Mouse (Mus musculus) heart, embryonic 10.5 days (tissue): Measurements from ENCODE around the gene Tnc. TPM values are rescaled to one million over a fixed set of nuclear protein-coding genes. Genes with fewer than 3 reads are reported as not detected.

ENCODE experiments used
- DNase-seq: peaks from one replicate; pipeline ENCODE4 v3.0.0-alpha.2; 2017; ENCODE audit warnings: low spot score
- H3K27ac ChIP-seq: fragments of 300-500 bp; sonication (generic); 2 replicates; pipeline ENCODE4 v1.5.1; 2016; ENCODE audit warnings: mild to moderate bottlenecking
- H3K27me3 ChIP-seq: fragments of 300-500 bp; sonication (generic); 2 replicates; pipeline ENCODE4 v1.6.1; 2016; ENCODE audit warnings: mild to moderate bottlenecking; ENCODE audit not compliant: poor library complexity, insufficient read depth, severe bottlenecking
- H3K36me3 ChIP-seq: fragments of 300-500 bp; sonication (generic); 2 replicates; pipeline ENCODE4 v1.6.1; 2016; ENCODE audit warnings: mild to moderate bottlenecking, moderate library complexity
- H3K4me1 ChIP-seq: fragments of 300-500 bp; sonication (generic); 2 replicates; pipeline ENCODE4 v1.6.1; 2016; ENCODE audit warnings: mild to moderate bottlenecking
- H3K4me3 ChIP-seq: fragments of 300-500 bp; sonication (generic); 2 replicates; pipeline ENCODE4 v1.5.1; 2016; ENCODE audit warnings: mild to moderate bottlenecking, moderate library complexity
- H3K9me3 ChIP-seq: fragments of 300-500 bp; sonication (generic); 2 replicates; pipeline ENCODE4 v1.6.1; 2016; ENCODE audit warnings: mild to moderate bottlenecking, moderate library complexity
- WGBS: fragments of 180-500 bp; shearing (Covaris S2); methylation state at CpG from one replicate; pipeline ENCODE4 v1.1.7; 2016; 5-methylcytosine and 5-hydroxymethylcytosine counted together
- polyA plus RNA-seq: library from polyadenylated mRNA; unstranded; fragments of >200 nt; fragmentation: Nextera tagmentation; extraction: Ambion mirVana; gene quantifications from 2 replicates; pipeline ENCODE4 v1.2.1, GENCODE M21; 2016

Tnc gene
- polyA plus RNA-seq, 1 experiment from 2014 or later, result 60.9 TPM

DNA sequence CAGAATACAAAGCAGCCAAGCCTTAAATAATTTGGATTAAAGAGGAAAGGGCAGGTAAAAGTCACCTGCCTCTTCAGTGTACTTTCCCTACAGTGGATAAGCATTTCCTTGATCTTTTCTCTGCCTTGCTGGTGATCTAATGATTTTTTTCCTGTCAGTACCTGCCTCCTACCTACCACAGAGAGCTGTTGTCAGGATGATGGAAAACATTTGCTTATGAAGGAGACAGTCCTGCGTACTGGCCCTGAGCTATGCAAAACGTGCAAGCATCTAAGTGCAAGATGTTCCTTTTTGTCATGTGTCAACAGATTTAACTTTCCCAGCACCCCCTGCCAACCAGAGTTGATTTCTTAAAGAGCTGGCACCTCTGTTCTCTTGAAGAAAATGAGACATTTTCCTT lies 35.5 kb downstream of the Tnc start:
- H3K27ac ChIP-seq, result no peak overlapping the region
- no peaks in the 10 kb centered on the region for H3K4me1 ChIP-seq
- DNase-seq, result no peak
- no peaks in the 10 kb centered on the region for H3K9me3 ChIP-seq
- no peaks in the 10 kb centered on the region for H3K27me3 ChIP-seq
- no peak overlapping the region for H3K4me3 ChIP-seq
- H3K36me3 ChIP-seq, result no peaks in the 10 kb centered on the region
- WGBS, result 18% methylated on average over 2 of the region's 2 CpGs

GRCm38 (mm10) chr4:64009936-64010335 lies 36.9 kb downstream of the Tnc start:
- no peaks in the 10 kb centered on the region for H3K9me3 ChIP-seq
- H3K4me1 ChIP-seq, result no peaks in the 10 kb centered on the region
- no peaks in the 10 kb centered on the region for H3K36me3 ChIP-seq
- DNase-seq, result no peak
- H3K27me3 ChIP-seq, result no peaks in the 10 kb centered on the region
- no peak overlapping the region for H3K4me3 ChIP-seq
- WGBS, result 74% methylated on average over 1 of the region's 1 CpGs
- no peak overlapping the region for H3K27ac ChIP-seq

DNA sequence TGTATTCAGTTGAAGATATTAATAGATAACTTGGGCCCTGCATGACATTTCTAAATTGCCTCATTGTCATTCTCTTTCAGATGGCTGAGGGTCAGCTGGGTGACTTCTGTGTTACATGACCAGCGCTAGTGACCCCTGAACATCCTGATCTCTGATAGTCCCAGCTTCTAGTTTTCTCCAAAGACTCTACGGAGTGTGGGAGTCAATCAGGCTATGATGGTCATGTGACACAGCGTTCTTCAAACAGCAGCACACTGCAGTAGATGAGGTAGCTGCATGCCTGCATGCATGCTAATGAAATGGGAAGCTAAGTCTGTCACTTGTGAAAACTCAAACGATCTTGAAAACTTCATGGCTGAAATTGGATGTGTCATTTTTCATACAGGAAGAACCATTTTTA lies 41.6 kb downstream of the Tnc start:
- Histone ChIP-seq H3K27me3 (peaks cover 4% of the 10 kb centered on the region; the same call in 1 of the 2 replicates), H3K27ac (no peak overlapping the region), H3K4me3 (no peak overlapping the region), H3K4me1 (no peaks in the 10 kb centered on the region), H3K36me3 (no peaks in the 10 kb centered on the region), H3K9me3 (no peaks in the 10 kb centered on the region)
- WGBS, result 87% methylated on average over 4 of the region's 4 CpGs
- DNase-seq, result no peak

- Histone ChIP-seq H3K4me3 (no peak overlapping the region), H3K27me3 (peaks cover 4% of the 10 kb centered on the region; the same call in 1 of the 2 replicates), H3K36me3 (no peaks in the 10 kb centered on the region), H3K4me1 (0 out of 2 replicates have a peak, but pooled peaks cover 3% of the 10 kb centered on the region), H3K27ac (no peak overlapping the region), H3K9me3 (no peaks in the 10 kb centered on the region)
- WGBS, result 51% methylated on average over 3 of the region's 3 CpGs
- no peak for DNase-seq
Measured at GRCm38 (mm10) chr4:64003677-64004076, 43.1 kb downstream of the Tnc start.

DNA sequence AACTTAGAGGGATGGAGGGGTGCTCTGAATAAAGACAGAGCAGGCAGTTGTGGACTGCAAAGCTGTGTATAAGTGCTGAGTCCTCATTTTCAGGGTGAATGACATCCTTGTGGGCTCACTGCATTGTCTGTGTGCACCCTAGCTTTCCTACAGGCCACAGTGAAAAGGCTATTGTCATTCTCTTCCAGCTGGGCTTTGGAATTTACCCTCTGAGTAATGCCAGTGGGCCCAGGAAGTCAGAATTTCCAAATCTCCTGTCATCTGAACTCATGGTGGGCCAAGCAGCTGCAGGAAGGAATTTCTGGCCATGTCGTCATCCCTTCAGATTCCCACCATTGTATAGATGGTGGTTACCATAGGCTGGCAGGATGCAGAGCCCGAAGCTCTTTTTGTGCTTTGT lies 44.6 kb downstream of the Tnc start:
- no peaks in the 10 kb centered on the region for H3K36me3 ChIP-seq
- no peak overlapping the region for H3K4me3 ChIP-seq
- no peak overlapping the region for H3K27ac ChIP-seq
- 0 out of 2 replicates have a peak, but pooled peaks cover 3% of the 10 kb centered on the region for H3K4me1 ChIP-seq
- DNase-seq, result no peak
- H3K27me3 ChIP-seq, result peaks cover 4% of the 10 kb centered on the region; the same call in 1 of the 2 replicates
- no peaks in the 10 kb centered on the region for H3K9me3 ChIP-seq
- 56% methylated on average over 2 of the region's 2 CpGs for WGBS

DNA sequence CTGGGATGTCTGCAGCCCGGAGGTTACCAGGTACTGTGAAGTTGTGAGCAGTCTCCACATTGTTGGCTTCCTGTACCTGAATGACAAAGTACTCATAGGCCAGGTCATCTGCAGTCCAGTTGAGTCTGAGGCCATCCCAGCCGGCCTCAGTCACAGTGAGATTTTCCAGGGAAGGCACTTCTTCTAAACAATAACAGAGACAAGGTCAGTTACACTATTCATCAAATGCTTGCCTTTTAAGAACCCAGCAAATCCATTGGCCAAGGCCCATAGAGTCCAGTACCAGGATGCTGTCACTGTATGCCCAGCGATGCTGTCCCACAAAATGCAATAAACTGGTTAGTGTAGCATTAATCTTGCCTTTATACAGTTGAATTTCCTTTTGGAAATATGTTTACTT lies 46.0 kb downstream of the Tnc start:
- no peak overlapping the region for H3K27ac ChIP-seq
- H3K4me1 ChIP-seq, result 0 out of 2 replicates have a peak, but pooled peaks cover 3% of the 10 kb centered on the region
- H3K27me3 ChIP-seq, result peaks cover 5% of the 10 kb centered on the region; the same call in 1 of the 2 replicates
- H3K9me3 ChIP-seq, result no peaks in the 10 kb centered on the region
- H3K36me3 ChIP-seq, result no peaks in the 10 kb centered on the region
- WGBS, result 70% methylated on average over 3 of the region's 3 CpGs
- no peak overlapping the region for H3K4me3 ChIP-seq
- DNase-seq, result no peak

DNA sequence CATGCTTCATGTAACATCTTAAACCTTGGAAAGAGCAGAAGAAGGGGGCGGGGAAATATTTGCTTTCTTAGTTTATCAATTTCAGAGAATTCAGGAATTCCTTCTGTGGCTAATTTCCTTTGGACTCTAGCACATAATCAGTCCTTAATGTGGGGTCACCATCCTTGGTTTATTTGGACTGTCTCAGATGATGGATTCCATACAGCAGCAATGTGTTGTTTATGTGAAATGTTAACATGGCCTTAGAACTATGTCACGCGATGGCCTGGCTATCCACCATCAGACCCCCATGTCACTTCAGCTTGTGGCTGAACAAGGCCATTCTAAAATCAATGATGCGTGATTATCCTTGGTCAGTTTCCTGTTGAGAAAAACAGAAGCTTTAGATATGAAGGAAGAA lies 46.5 kb downstream of the Tnc start:
- no peak overlapping the region for H3K4me3 ChIP-seq
- H3K9me3 ChIP-seq, result no peaks in the 10 kb centered on the region
- peaks cover 10% of the 10 kb centered on the region; the same call in 1 of the 2 replicates for H3K27me3 ChIP-seq
- H3K4me1 ChIP-seq, result 0 out of 2 replicates have a peak, but pooled peaks cover 5% of the 10 kb centered on the region
- DNase-seq, result no peak
- 85% methylated on average over 4 of the region's 4 CpGs for WGBS
- no peak overlapping the region for H3K27ac ChIP-seq
- H3K36me3 ChIP-seq, result no peaks in the 10 kb centered on the region

- Histone ChIP-seq H3K4me1 (peaks cover 14% of the 10 kb centered on the region), H3K27me3 (0 out of 2 replicates have a peak, but pooled peaks cover 8% of the 10 kb centered on the region), H3K9me3 (no peaks in the 10 kb centered on the region), H3K36me3 (no peaks in the 10 kb centered on the region), H3K4me3 (no peak overlapping the region), H3K27ac (no peak overlapping the region)
- 23% methylated on average over 2 of the region's 2 CpGs for WGBS
- DNase-seq, result no peak
Measured at GRCm38 (mm10) chr4:63993462-63994113, 53.2 kb downstream of the Tnc start.

DNA sequence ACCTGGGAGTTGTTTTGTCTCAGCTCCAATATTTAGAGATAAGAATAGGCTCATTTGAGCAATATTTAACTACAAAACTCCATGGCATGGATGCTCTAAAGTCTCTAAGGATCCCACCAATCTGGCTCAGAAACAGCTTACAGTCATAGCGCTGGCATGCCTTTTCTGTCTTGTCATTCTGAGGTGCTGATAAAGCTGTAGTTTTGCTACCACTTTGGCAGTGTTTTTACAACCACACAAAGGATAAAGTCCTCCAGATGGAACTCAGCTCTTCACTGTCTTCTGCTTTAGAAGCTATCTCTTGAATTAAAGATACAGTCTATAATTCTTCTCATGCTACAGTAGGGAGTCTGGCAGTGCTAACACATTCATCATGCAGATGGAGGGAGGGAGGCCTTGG lies 56.6 kb downstream of the Tnc start:
- no peak for DNase-seq
- H3K27ac ChIP-seq, result no peak overlapping the region
- 0 out of 2 replicates have a peak, but pooled peaks cover under 1% of the 10 kb centered on the region for H3K27me3 ChIP-seq
- WGBS, result 73% methylated on average over 1 of the region's 1 CpGs
- H3K4me1 ChIP-seq, result peaks cover 12% of the 10 kb centered on the region
- H3K9me3 ChIP-seq, result no peaks in the 10 kb centered on the region
- H3K36me3 ChIP-seq, result no peaks in the 10 kb centered on the region
- H3K4me3 ChIP-seq, result no peak overlapping the region

DNA sequence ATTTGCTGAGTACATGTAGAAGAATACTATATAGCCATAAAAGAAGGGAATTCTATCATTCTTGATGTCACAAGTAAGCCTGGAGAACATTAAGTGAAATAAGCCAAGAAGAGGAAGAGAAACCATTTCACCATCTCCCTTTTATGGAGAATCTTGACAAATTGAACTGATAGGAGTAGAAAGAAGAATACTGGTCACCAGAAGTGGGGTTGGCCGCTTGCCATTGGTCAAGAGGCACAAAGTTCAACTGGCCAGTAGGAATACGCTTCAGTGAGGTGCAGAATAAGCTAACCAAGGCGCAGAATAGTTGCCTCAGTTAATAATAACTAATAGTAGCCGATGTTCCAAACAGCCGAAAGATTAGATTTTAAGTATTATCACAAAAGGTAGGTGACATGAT lies 58.7 kb downstream of the Tnc start:
- Histone ChIP-seq H3K4me1 (peaks cover 1% of the 10 kb centered on the region), H3K9me3 (no peaks in the 10 kb centered on the region), H3K27me3 (no peaks in the 10 kb centered on the region), H3K27ac (no peak overlapping the region), H3K36me3 (no peaks in the 10 kb centered on the region), H3K4me3 (no peak overlapping the region)
- no peak for DNase-seq
- WGBS, result 87% methylated on average over 5 of the region's 5 CpGs

DNA sequence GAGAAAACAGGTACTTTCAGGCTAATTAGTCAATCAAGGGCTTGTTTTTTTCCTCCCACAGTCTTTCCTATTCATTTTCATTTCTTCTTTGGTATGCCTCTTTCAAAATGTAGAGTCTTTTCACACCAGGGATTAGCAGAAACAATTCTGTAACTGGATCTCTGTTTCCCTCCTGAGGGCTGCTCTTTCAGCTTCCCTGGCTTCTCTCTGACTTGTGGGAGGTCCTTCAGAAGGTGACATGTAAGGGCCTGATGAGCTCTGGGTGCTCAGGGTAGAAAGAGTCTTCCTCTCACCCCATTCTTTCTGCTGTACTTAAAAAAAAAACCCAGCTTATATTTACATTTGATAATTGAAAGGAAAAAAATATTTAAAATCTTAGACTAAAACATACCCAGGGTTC lies 60.2 kb downstream of the Tnc start:
- no peak for DNase-seq
- H3K27ac ChIP-seq, result no peak overlapping the region

DNA sequence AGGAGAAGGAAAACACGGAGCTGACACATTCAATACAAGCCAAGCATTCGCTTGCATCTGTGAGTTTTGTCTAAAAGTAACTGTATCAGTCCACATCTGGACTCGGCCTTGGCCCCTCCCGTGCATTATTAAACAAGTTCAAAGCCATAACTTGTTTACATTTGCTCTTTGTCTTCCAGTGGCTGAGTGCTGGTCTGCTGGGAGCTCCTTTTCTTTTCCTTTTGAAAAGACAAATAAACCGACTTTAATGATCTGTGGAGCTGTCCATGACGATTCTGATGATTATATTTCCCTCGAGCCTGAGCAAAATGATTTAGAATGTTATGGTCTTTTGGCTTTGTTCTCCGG lies 63.7 kb downstream of the Tnc start:
- H3K27me3 ChIP-seq, result no peaks in the 10 kb centered on the region
- H3K4me3 ChIP-seq, result no peak overlapping the region
- WGBS, result 76% methylated on average over 8 of the region's 8 CpGs
- H3K9me3 ChIP-seq, result no peaks in the 10 kb centered on the region
- H3K4me1 ChIP-seq, result 0 out of 2 replicates have a peak, but pooled peaks cover 3% of the 10 kb centered on the region
- no peaks in the 10 kb centered on the region for H3K36me3 ChIP-seq
- no peak overlapping the region for H3K27ac ChIP-seq
- no peak for DNase-seq

More for the DNA sequence above, 60.2 kb downstream of the Tnc start:
- no peaks in the 10 kb centered on the region for H3K4me1 ChIP-seq
- H3K9me3 ChIP-seq, result no peaks in the 10 kb centered on the region
- no peaks in the 10 kb centered on the region for H3K27me3 ChIP-seq
- H3K4me3 ChIP-seq, result no peak overlapping the region
- no peaks in the 10 kb centered on the region for H3K36me3 ChIP-seq

- no peak overlapping the region for H3K27ac ChIP-seq
- H3K27me3 ChIP-seq, result no peaks in the 10 kb centered on the region
- no peak for DNase-seq
- WGBS, result 70% methylated on average over 12 of the region's 12 CpGs
- H3K4me1 ChIP-seq, result 0 out of 2 replicates have a peak, but pooled peaks cover 3% of the 10 kb centered on the region
- H3K4me3 ChIP-seq, result no peak overlapping the region
- H3K36me3 ChIP-seq, result no peaks in the 10 kb centered on the region
- H3K9me3 ChIP-seq, result no peaks in the 10 kb centered on the region
Measured at GRCm38 (mm10) chr4:63982425-63983097, 64.3 kb downstream of the Tnc start.
